Mouse (Mus musculus) megakaryocyte, embryonic 14.5 days (primary cell): ENCODE measurements around the gene Sp9.

ENCODE experiments used
- FLI1 ChIP-seq: IDR thresholded peaks from 2 replicates; pipeline ENCODE4 v1.6.1; 2012; ENCODE audit warnings: low read length, inconsistent platforms, mixed read lengths
- GATA1 ChIP-seq: IDR thresholded peaks from 3 replicates; pipeline ENCODE4 v1.6.1; 2012; ENCODE audit warnings: mixed read lengths, low read length, inconsistent platforms, borderline replicate concordance

- TF ChIP-seq GATA1 (no peak), FLI1 (no peak)
Observed at GRCm38 (mm10) chr2:73268281-73268680, 3.4 kb upstream of the Sp9 start.
